In genomic region chr10:111558675-111559340, GRCm38 (mm10) we compare ENCODE assay signal across 12 mouse cellular contexts. TPM values are rescaled to one million over a fixed set of nuclear protein-coding genes. Genes with fewer than 3 reads are reported as not detected.
DNase-seq lines count a peak whose midpoint lies in the region; ATAC-seq lines count a peak whose summit lies in the region.
"Had no signal": no experiment of that assay in that cellular context is flagged by ENCODE, and none has a peak within 500 bp of the region (broad histone marks: within the 10 kb centered on the region; RNA-seq: fewer than 3 reads in every experiment).

No protein-coding gene starts in this region.

- WGBS in heart, embryonic 13.5 days = 27% methylated on average over 10 of the region's 10 CpGs
- WGBS in midbrain, embryonic 14.5 days = 68% methylated on average over 10 of the region's 10 CpGs
- 78% methylated on average over 10 of the region's 10 CpGs for WGBS in midbrain, embryonic 11.5 days

- no peak overlapping the region for H3K4me3 ChIP-seq in heart, embryonic 13.5 days
- no peak overlapping the region for H3K4me3 ChIP-seq in midbrain, embryonic 14.5 days (replicated peaks; ENCODE audit: low read depth, low read length)
- H3K4me3 ChIP-seq in midbrain, embryonic 11.5 days (ENCODE audit: low read depth, low read length) = no peak overlapping the region
- H3K4me3 ChIP-seq: limb, embryonic 12.5 days had no signal

- peak overlapping the region; percentile 77 for H3K27ac ChIP-seq in heart, embryonic 13.5 days (replicated peaks)
- 0 out of 2 replicates have a peak overlapping the region, but pooled peaks have one; percentile 6 for H3K27ac ChIP-seq in midbrain, embryonic 14.5 days (replicated peaks; ENCODE audit: low read depth, low read length)
- H3K27ac ChIP-seq in midbrain, embryonic 11.5 days (ENCODE audit: low read depth, low read length) = no peak overlapping the region
- H3K27ac ChIP-seq: limb, embryonic 12.5 days had no signal

- peak overlapping the region; percentile 42 for H3K4me2 ChIP-seq in heart, embryonic 13.5 days
- no peak overlapping the region for H3K4me2 ChIP-seq in midbrain, embryonic 14.5 days (ENCODE audit: low read length)
- H3K4me2 ChIP-seq in midbrain, embryonic 11.5 days = no peak overlapping the region
- H3K4me2 ChIP-seq: limb, embryonic 12.5 days had no signal

- peaks cover 27% of the 10 kb centered on the region for H3K4me1 ChIP-seq in heart, embryonic 13.5 days
- peaks cover 6% of the 10 kb centered on the region; the same call in 1 of the 2 replicates for H3K4me1 ChIP-seq in midbrain, embryonic 14.5 days (ENCODE audit: control insufficient read depth, insufficient read depth, low read length)
- no peaks in the 10 kb centered on the region for H3K4me1 ChIP-seq in midbrain, embryonic 11.5 days (ENCODE audit: control insufficient read depth, insufficient read depth, low read length)

- no peak overlapping the region for H3K9ac ChIP-seq in heart, embryonic 13.5 days
- H3K9ac ChIP-seq in midbrain, embryonic 14.5 days (replicated peaks; ENCODE audit: low read length) = no peak overlapping the region
- H3K9ac ChIP-seq in midbrain, embryonic 11.5 days (ENCODE audit: low read length) = no peak overlapping the region
- H3K9ac ChIP-seq: limb, embryonic 12.5 days had no signal

- H3K36me3 ChIP-seq in heart, embryonic 13.5 days = no peaks in the 10 kb centered on the region
- no peaks in the 10 kb centered on the region for H3K36me3 ChIP-seq in midbrain, embryonic 14.5 days (ENCODE audit: control insufficient read depth, insufficient read depth, low read length)
- no peaks in the 10 kb centered on the region for H3K36me3 ChIP-seq in midbrain, embryonic 11.5 days (ENCODE audit: control insufficient read depth, insufficient read depth, low read length)
- H3K36me3 ChIP-seq: limb, embryonic 12.5 days had no signal

- DNase-seq in heart, adult 8-10 months (ENCODE audit: low spot score) = no peak
- no peak for DNase-seq in midbrain, embryonic 14.5 days
- DNase-seq in midbrain, embryonic 11.5 days (ENCODE audit: low spot score, missing footprints) = no peak
- peak; percentile 33 to 45 for DNase-seq in kidney, postnatal 36 days
- DNase-seq in thymus, postnatal 14 days = peak; percentile 70
- no peak for DNase-seq in T-cell, adult 2 months (ENCODE audit: low spot score)
- no peak for DNase-seq in frontal cortex, postnatal 25 days (ENCODE audit: low spot score in 2 of 2)
- DNase-seq: cerebellum, postnatal 36 days; gastrocnemius, postnatal 36 days had no signal

- H3K27me3 ChIP-seq in heart, embryonic 13.5 days (replicated peaks) = no peaks in the 10 kb centered on the region
- no peaks in the 10 kb centered on the region for H3K27me3 ChIP-seq in midbrain, embryonic 14.5 days (ENCODE audit: control insufficient read depth, insufficient read depth, low read length)
- H3K27me3 ChIP-seq in midbrain, embryonic 11.5 days (ENCODE audit: control insufficient read depth, insufficient read depth, low read length) = no peaks in the 10 kb centered on the region
- H3K27me3 ChIP-seq: CH12.LX; limb, embryonic 12.5 days had no signal

- no peaks in the 10 kb centered on the region for H3K9me3 ChIP-seq in heart, embryonic 13.5 days
- H3K9me3 ChIP-seq in midbrain, embryonic 14.5 days (ENCODE audit: control insufficient read depth, low read length) = no peaks in the 10 kb centered on the region
- H3K9me3 ChIP-seq in midbrain, embryonic 11.5 days (ENCODE audit: control insufficient read depth, low read length) = no peaks in the 10 kb centered on the region
- H3K9me3 ChIP-seq: limb, embryonic 12.5 days had no signal

- ATAC-seq in heart, embryonic 13.5 days (ENCODE audit: extremely low read depth, insufficient number of reproducible peaks, low FRiP score, low TSS enrichment) = no peak
- ATAC-seq in midbrain, embryonic 14.5 days (ENCODE audit: low FRiP score, low TSS enrichment) = no peak
- no peak for ATAC-seq in midbrain, embryonic 11.5 days (ENCODE audit: low FRiP score)

RNA-seq across cellular contexts. Expression of gene Phlda1, which starts 52.7 kb away (rescaled TPM):
- polyA plus RNA-seq in heart, embryonic 13.5 days (2015; fragmentation: Nextera tagmentation; extraction: Ambion mirVana) = 23.9 and 24.8 TPM in 2 replicates
- 10 to 100 TPM; 10.5 to 18.1 (median 12.4) TPM for total RNA-seq in heart, adult 8-10 months (2022)
- 27.9 and 33.2 TPM in 2 replicates for polyA plus RNA-seq in midbrain, embryonic 14.5 days (2014; fragmentation: Nextera tagmentation; extraction: Ambion mirVana)
- polyA plus RNA-seq in midbrain, embryonic 11.5 days (2014; fragmentation: Nextera tagmentation; extraction: Ambion mirVana) = 13.0 and 13.1 TPM in 2 replicates

Comparison
In these comparisons a context has a peak if more than half of its experiments do, and no peak if none do; other contexts are left out.
1. DNase-seq: peak in kidney, postnatal 36 days (2 of 2) and thymus, postnatal 14 days (single experiment); none in heart, adult 8-10 months (single experiment), midbrain, embryonic 14.5 days (single experiment), midbrain, embryonic 11.5 days (single experiment), T-cell, adult 2 months (single experiment) and frontal cortex, postnatal 25 days (0 of 2).